Mouse (Mus musculus) intestine, embryonic 14.5 days (tissue): Measurements from ENCODE around the gene Cst11. TPM values are rescaled to one million over a fixed set of nuclear protein-coding genes. Genes with fewer than 3 reads are reported as not detected.
"Not testable (repeated sequence)": the region's sequence is repeated elsewhere in the genome, so short reads cannot be mapped to it uniquely, and the experiment has no call there.

Experiments
- ATAC-seq: fragments of 200-750 bp; cut with Nextera tagmentation; replicated peaks from 2 replicates; pipeline ENCODE4 v1.8.0; 2017; ENCODE audit warnings: low read depth, moderate number of reproducible peaks, moderate TSS enrichment, moderate library complexity; ENCODE audit not compliant: low FRiP score, low TSS enrichment
- DNase-seq: peaks from one replicate; pipeline ENCODE4 v3.0.0-alpha.2; 2018; ENCODE audit warnings: low spot score
- H3K27ac ChIP-seq: fragments of 300-500 bp; sonication (generic); 2 replicates; pipeline ENCODE4 v1.5.1; 2014; ENCODE audit warnings: low read depth, mild to moderate bottlenecking, control low read depth
- H3K27me3 ChIP-seq: fragments of 300-500 bp; sonication (generic); replicated peaks from 2 replicates; pipeline ENCODE4 v1.6.1; 2014; ENCODE audit warnings: low read length, control low read depth; ENCODE audit not compliant: control insufficient read depth, insufficient read depth
- H3K36me3 ChIP-seq: fragments of 300-500 bp; sonication (generic); 2 replicates; pipeline ENCODE4 v1.6.1; 2014; ENCODE audit warnings: low read length, control low read depth; ENCODE audit not compliant: control insufficient read depth, insufficient read depth
- H3K4me1 ChIP-seq: fragments of 300-500 bp; sonication (generic); replicated peaks from 2 replicates; pipeline ENCODE4 v1.6.1; 2014; ENCODE audit warnings: low read length, control low read depth, mixed read lengths; ENCODE audit not compliant: control insufficient read depth, insufficient read depth
- H3K4me2 ChIP-seq: fragments of 300-500 bp; sonication (generic); 2 replicates; pipeline ENCODE4 v1.6.1; 2014; ENCODE audit warnings: low read length
- H3K4me3 ChIP-seq: fragments of 300-500 bp; sonication (generic); 2 replicates; pipeline ENCODE4 v1.5.1; 2014; ENCODE audit warnings: low read depth, low read length, control low read depth, mixed read lengths
- H3K9ac ChIP-seq: fragments of 300-500 bp; sonication (generic); 2 replicates; pipeline ENCODE4 v1.6.1; 2014; ENCODE audit warnings: mild to moderate bottlenecking, low read length
- H3K9me3 ChIP-seq: fragments of 300-500 bp; sonication (generic); 2 replicates; pipeline ENCODE4 v1.6.1; 2016; ENCODE audit warnings: low read length, control low read depth; ENCODE audit not compliant: control insufficient read depth
- WGBS: fragments of 180-500 bp; shearing (Covaris S2); extraction: QIAGEN DNeasy Blood & Tissue Kit; methylation state at CpG from one replicate; pipeline ENCODE4 v1.1.7; 2014; 5-methylcytosine and 5-hydroxymethylcytosine counted together
- polyA plus RNA-seq: library from polyadenylated mRNA; unstranded; fragments of >200 nt; fragmentation: Nextera tagmentation; extraction: Ambion mirVana; gene quantifications from 2 replicates; pipeline ENCODE4 v1.2.1, GENCODE M21; 2014

The Cst11 gene
- not detected in 2 replicates for polyA plus RNA-seq

DNA sequence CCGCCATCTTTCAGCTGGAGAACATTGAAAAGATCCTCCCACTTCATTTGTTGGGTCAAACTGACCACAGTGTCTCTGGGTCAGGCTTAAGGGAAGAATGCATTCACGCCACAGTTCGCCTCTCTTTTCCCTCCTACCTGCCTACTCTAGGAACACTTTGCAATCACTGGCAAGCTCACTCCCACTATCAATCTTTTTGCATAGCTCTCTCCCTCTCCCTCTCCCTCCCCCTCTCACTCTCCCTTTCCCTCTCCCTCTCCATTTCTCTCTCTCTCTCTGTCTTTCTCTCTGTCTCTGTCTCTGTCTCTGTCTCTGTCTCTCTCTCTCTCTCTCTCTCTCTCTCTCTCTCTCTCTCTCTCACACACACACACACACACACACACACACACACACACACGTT is at the start of gene Cst11:
Cst11 (minus strand) TSS at position 101 of the 400 bp plus-strand sequence.
- H3K4me3 ChIP-seq, H3K4me1 ChIP-seq, H3K36me3 ChIP-seq, H3K9ac ChIP-seq, H3K27ac ChIP-seq, ATAC-seq, H3K27me3 ChIP-seq, H3K9me3 ChIP-seq, H3K4me2 ChIP-seq, DNase-seq: not testable (repeated sequence)
- WGBS = 85% methylated on average over 4 of the region's 4 CpGs

DNA sequence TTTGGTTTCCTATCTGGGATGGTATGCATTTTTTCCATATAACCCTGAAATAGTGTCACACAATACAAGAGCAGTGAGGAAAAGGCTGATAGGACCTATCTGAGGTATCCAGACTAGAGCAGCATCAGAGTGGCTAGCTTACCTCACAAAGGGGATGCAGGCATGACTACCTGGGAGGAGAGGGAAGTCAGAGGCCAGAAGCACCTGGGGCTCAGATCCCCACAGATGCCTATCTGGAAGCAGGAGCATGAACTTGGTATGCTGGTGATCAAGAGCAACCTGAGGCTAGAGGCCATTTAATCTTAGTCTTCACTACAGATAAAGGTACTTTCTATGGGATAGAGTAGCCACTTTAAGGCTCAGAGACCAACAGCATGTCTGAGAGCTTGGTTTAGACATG is 48.6 kb upstream of the Cst11 start, which contains the start of gene Cst13:
Cst13 (plus strand) TSS at position 173 of the 400 bp plus-strand sequence.
- DNase-seq = no peak
- H3K4me1 ChIP-seq = no peaks in the 10 kb centered on the region
- no peak within 1 kb of the TSS for H3K4me2 ChIP-seq
- no peaks in the 10 kb centered on the region for H3K27me3 ChIP-seq
- H3K9ac ChIP-seq = no peak within 1 kb of the TSS
- H3K9me3 ChIP-seq = no peaks in the 10 kb centered on the region
- H3K27ac ChIP-seq = no peak within 1 kb of the TSS
- no peaks in the 10 kb centered on the region for H3K36me3 ChIP-seq
- no peak for ATAC-seq
- H3K4me3 ChIP-seq = no peak within 1 kb of the TSS

DNA sequence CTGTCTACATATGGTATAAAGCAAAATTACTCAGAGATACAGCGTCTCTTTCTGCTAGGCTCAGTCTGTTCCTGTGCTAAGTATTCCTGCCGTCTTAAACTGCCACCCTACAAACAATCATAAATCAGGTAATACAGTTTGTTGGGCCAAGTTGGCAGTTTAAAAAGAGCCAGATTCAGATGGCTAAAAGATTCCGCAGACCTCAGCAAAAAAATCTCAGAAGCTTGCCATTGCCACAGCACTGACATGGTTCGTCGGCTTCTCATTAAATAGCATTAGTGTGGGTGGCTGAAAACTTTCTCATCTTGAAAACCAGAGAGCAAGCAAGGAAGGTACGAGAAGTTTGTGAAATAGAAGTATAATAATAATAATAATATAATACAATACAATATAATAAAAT is 35.4 kb upstream of the Cst11 start:
- DNase-seq = no peak
- ATAC-seq = no peak
- Histone ChIP-seq H3K36me3 (no peaks in the 10 kb centered on the region), H3K4me2 (no peak overlapping the region), H3K9ac (no peak overlapping the region), H3K9me3 (no peaks in the 10 kb centered on the region), H3K27ac (no peak overlapping the region), H3K4me1 (no peaks in the 10 kb centered on the region), H3K4me3 (no peak overlapping the region), H3K27me3 (no peaks in the 10 kb centered on the region)
- 29% methylated on average over 6 of the region's 6 CpGs for WGBS

DNA sequence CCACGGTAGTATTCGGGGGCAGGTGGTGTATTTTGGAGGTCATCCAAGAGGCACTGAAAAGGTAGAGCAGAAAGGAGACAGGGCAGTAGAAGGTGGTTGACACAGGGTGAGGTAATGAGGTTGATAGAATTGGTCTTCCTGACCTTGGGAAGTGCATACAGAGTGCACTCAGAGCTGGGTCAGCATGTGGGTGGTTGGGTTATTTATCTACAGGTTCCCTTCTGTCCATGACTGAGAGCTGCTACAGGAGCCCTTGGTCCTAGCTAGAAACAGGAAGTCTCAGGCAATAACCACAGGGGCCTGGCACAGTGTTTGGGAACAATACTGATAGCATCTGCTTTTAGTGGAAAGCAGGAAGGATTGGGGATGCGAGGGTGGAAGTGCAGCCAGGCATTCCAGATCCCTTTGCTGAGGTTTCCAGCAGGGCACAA is 30.2 kb upstream of the Cst11 start:
- no peaks in the 10 kb centered on the region for H3K9me3 ChIP-seq
- ATAC-seq = no peak

DNA sequence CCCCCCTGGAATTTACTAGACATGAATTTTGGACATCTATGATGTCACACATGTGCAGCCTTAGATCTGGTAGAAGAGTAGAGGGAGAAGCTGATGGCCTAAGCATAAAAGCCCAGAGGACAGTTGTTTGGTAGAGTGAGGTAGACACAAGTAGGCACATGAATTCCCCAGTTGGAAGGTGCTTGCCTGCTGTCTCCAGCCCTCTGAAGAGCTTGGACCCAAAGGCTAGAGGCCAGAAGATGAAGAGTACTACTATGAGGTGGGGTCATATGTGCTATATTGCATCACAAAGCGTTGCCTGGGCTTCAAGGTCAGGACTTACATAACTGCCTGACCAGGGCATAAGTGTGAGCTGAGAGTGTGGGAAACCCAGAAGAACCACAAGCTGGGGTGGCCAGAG is 27.2 kb upstream of the Cst11 start, which contains the start of gene Cst8:
Cst8 (plus strand) TSS at position 301 of the 400 bp plus-strand sequence.
- H3K4me3 ChIP-seq = no peak within 1 kb of the TSS
- no peak within 1 kb of the TSS for H3K9ac ChIP-seq
- no peaks in the 10 kb centered on the region for H3K36me3 ChIP-seq
- no peaks in the 10 kb centered on the region for H3K9me3 ChIP-seq
- H3K4me1 ChIP-seq = no peaks in the 10 kb centered on the region
- no peak within 1 kb of the TSS for H3K4me2 ChIP-seq
- ATAC-seq (no peak), DNase-seq (no peak)
- H3K27me3 ChIP-seq = no peaks in the 10 kb centered on the region
- H3K27ac ChIP-seq = no peak within 1 kb of the TSS
- WGBS = 81% methylated on average over 1 of the region's 1 CpGs

More for the DNA sequence above, 30.2 kb upstream of the Cst11 start:
- Histone ChIP-seq H3K36me3 (no peaks in the 10 kb centered on the region), H3K4me2 (no peak overlapping the region), H3K9ac (no peak overlapping the region), H3K27ac (no peak overlapping the region), H3K4me3 (no peak overlapping the region), H3K27me3 (no peaks in the 10 kb centered on the region), H3K4me1 (no peaks in the 10 kb centered on the region)
- no peak for DNase-seq
- WGBS = 40% methylated on average over 3 of the region's 3 CpGs

DNA sequence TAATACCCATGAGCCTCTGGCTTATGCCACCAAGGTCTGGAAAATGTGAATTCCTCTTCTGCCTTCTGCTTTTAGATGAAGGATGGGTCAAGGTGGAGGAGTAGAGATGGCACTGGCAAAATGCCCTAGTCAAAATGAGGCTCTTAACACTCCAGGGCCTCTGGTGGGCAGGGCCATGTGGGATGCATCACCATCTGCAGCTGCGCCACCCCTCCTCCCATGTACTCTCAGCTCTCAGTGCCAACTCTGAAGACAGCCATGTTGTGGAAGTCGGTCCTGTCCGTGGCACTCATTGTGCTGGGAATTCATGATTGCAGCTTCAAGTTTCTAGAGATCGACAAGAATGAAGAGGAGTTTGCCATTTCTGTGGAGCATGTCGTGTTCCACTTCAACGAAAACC is 17.8 kb upstream of the Cst11 start, which contains the start of gene Cst12:
Cst12 (plus strand) TSS at position 220 of the 400 bp plus-strand sequence.
- Histone ChIP-seq H3K4me3 (no peak within 1 kb of the TSS), H3K9me3 (no peaks in the 10 kb centered on the region), H3K27ac (no peak within 1 kb of the TSS), H3K4me1 (no peaks in the 10 kb centered on the region), H3K36me3 (no peaks in the 10 kb centered on the region), H3K9ac (no peak within 1 kb of the TSS), H3K27me3 (no peaks in the 10 kb centered on the region), H3K4me2 (no peak within 1 kb of the TSS)
- WGBS = 87% methylated on average over 6 of the region's 6 CpGs
- DNase-seq (no peak), ATAC-seq (no peak)

DNA sequence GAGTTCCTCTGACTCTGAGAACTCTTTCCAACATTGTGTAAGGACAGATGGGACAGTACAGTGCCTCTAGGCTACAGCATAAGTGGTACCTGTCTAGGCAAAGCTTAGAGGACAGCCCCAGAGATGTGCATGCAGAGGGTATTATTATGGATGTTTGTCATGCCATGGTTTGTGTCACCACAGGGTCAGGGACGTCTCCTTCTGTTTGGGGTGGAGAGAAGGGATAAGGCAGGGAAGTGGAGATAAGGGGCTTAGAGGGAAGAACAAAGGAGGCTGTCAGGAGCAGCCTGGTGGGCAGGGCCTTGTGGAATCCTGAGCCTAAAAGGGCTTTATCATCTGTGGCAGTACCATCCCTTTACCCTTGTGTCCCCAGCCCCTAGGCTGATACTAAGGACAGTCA is 10.4 kb upstream of the Cst11 start, which contains the start of gene 8030411F24Rik:
8030411F24Rik (plus strand) TSS at position 301 of the 400 bp plus-strand sequence.
- 30% methylated on average over 1 of the region's 1 CpGs for WGBS
- no peak within 1 kb of the TSS for H3K9ac ChIP-seq

DNA sequence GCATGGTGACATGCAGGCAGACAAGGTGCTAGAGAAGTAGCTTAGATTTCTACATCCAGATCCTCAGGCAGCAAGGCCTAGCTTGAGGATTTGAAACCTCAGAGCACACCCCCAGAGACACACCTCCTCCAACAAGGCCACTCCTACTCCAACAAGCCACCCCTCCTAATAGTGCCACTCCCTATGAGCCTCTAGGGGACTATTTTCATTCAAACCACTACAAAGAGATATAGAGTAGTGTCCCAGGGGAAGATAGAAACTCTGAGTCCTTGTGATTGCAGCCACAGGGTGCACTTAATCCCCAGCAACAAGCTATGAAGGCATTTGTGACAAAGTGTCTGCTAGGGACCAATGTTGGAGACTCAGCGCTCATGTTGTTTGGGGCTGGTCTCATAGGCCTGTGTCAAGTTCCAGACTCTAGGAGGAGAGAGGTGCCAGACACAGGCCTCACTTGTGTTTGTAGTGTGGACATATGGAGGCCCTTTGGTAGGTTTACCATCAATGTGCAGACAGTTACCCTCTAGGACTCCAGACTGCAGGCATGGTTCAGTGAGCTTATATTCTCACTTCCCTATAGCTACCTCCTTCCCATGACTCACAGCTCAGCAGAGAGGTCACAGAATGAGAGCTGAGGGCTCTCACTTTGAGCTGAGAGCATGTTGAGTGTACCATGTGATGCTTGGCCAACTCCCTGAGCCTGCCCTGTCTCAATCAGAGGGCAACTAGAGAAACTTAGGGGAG is 7.5 kb downstream of the Cst11 start:
- DNase-seq (no peak), ATAC-seq (no peak)
- H3K4me2 ChIP-seq = no peak overlapping the region
- H3K9ac ChIP-seq = no peak overlapping the region
- H3K9me3 ChIP-seq = no peaks in the 10 kb centered on the region
- H3K27me3 ChIP-seq = no peaks in the 10 kb centered on the region
- WGBS = 91% methylated on average over 1 of the region's 1 CpGs
- no peaks in the 10 kb centered on the region for H3K36me3 ChIP-seq
- H3K27ac ChIP-seq = no peak overlapping the region
- H3K4me3 ChIP-seq = no peak overlapping the region
- no peaks in the 10 kb centered on the region for H3K4me1 ChIP-seq

More for the DNA sequence above, 10.4 kb upstream of the Cst11 start, which contains the start of gene 8030411F24Rik:
- Histone ChIP-seq H3K9me3 (no peaks in the 10 kb centered on the region), H3K36me3 (no peaks in the 10 kb centered on the region), H3K4me1 (no peaks in the 10 kb centered on the region), H3K4me2 (no peak within 1 kb of the TSS), H3K27ac (no peak within 1 kb of the TSS), H3K4me3 (no peak within 1 kb of the TSS), H3K27me3 (no peaks in the 10 kb centered on the region)
- ATAC-seq = no peak
- DNase-seq = no peak
